Mouse (Mus musculus) CD8-positive naive resting alpha-beta T cell, adult 2 months (primary cell): ENCODE results near the gene Uty.

Experiments
- DNase-seq, 2 experiments: peaks; one replicate each; pipeline ENCODE4 v3.0.0; 2022; ENCODE audit warnings: low read depth in 2 of 2, low spot score in 2 of 2

The Uty gene

GRCm38 (mm10) chrY:1245426-1245863 is at the start of gene Uty:
Gene Uty (minus strand): TSS chrY:1245759.
- DNase-seq: peak in 1 of 2 experiments; percentile 65

GRCm38 (mm10) chrY:1293708-1294107 is 48.1 kb upstream of the Uty start:
- DNase-seq: no peak

GRCm38 (mm10) chrY:1286171-1286795 is 40.7 kb upstream of the Uty start, which contains the start of gene Ddx3y:
Gene Ddx3y (minus strand): TSS chrY:1286629.
- peak in 1 of 2 experiments; percentile 68 for DNase-seq

DNA sequence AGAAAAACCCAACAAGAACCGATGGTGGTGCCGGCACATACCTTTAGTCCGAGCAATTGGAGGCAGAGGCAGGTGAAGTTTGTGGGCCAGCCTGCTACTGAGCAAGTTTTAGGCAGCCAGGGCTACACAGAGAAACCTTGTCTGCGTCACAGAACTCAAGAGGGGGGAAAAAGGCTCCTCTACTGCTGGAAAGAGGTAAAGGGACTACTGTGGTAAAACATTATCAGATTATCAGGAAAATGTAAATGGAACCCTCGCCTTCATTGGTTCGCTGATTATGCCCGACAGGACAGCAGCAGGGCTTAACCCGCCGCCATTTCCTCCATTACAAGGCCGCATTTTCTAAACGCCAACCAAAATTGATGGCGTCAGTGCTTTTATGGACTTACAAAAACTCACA is 40.2 kb upstream of the Uty start:
- peak in 1 of 2 experiments; percentile 7 for DNase-seq

GRCm38 (mm10) chrY:1246117-1246516 is 558 bp upstream of the Uty start:
- no peak for DNase-seq

- peak in 1 of 2 experiments; percentile 0 for DNase-seq
Observed at GRCm38 (mm10) chrY:1244940-1245339, 619 bp downstream of the Uty start.

DNA sequence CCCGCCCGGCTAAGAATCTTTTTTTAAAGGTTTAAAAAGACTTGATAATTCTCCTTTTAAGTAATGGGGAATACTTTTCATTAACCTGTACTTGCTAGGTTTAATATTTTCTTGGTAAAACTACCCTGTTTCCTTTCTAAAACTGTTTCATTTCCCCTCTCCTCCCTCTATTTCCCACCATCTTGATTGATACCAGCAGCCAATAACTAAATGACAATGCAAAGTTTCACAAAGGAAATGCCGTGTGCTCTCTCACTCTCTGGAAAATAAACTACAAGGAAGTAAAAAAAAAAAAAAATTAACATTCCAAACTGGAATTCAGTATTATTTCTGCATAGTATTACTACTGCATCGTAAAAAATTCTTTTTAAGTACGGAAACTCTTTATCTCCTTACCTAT is 1.1 kb downstream of the Uty start:
- no peak for DNase-seq

DNA sequence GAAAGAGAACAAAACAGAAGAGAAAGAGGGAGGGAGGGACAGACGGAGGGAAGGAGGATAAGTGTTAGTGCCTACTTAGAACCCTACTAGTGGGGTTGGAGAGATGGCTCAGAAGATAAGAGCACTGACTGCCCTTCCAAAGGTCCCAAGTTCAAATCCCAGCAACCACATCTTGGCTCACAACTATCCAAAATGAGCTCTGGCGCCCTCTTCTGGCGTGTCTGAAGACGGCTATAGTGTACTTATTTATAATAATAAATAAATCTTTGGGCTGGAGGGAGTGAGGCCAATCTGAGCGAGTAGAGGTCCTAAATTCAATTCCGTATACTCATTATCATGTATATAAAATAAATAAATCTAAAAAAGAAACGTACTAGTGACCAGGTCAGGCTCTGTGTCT is 25.6 kb downstream of the Uty start:
- no peak for DNase-seq

DNA sequence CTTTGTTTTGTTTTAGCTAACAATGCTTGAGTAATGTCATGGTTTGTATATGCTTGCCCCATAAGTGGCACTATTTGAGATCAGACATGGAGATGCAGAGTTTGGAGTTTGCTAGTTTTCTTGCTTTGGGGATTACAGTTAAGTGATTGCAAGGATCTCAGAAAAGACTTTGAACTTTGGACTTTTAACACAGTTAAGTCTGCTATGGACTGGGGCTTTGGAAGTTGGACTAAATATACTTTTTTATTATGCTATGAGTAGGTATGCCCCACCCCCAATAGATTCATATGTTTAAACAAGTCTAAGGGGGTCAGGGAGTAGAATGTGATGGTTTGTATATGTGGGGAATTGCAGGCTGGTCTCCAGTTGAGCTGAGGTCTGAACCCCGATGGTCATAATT is 67.1 kb downstream of the Uty start:
- DNase-seq: no peak

- DNase-seq: no peak
Observed at GRCm38 (mm10) chrY:1163054-1163453, 82.5 kb downstream of the Uty start.

DNA sequence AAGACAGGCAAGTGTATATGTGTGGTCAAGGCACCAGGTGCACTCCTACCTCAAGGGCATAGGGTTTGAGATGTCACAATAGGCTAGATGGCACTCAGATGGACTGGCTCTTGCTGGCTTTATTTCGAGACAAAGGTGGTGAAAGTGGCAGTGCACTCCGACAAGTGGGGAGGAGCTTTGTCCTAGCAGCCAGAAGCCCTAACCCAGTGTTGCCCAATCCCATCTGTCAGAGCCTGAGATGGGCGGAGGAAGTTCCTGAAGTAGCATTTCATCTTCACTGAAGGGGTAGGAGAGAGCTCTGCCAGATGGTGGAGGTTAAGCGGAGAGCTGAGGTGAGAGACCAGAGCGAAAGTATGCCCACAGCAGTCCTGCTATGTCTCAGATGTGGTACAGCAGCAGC is 129.4 kb downstream of the Uty start:
- no peak for DNase-seq

DNA sequence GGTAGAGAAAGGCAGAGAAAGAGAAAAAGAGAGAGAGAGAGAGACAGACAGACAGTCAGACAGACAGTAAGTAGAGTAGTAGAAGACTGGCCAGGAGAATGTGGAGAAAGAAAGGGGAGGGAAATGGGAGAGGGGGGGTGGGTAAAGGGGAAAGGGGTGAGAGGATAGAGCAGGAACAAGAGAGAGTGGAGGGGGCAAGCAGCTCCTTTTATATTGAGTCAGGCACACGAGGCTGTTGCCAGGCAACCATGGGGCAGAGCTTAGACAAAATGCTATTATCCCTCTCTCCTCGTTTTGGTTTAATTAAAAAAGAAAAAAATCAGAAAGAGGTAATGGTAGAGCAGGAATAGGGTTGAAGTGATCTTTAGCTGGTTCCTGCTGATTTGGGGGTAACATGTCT is 131.5 kb downstream of the Uty start:
- no peak for DNase-seq
